ENCODE assay signal across 19 mouse cellular contexts in genomic region chr14:78132368-78133052, GRCm38 (mm10). TPM values are rescaled to one million over a fixed set of nuclear protein-coding genes. Genes with fewer than 3 reads are reported as not detected.
DNase-seq lines count a peak whose midpoint lies in the region; ATAC-seq lines count a peak whose summit lies in the region.
"Had no signal": no experiment of that assay in that cellular context is flagged by ENCODE, and none has a peak within 500 bp of the region (broad histone marks: within the 10 kb centered on the region; RNA-seq: fewer than 3 reads in every experiment).

No protein-coding gene starts in this region.

- H3K27ac ChIP-seq in midbrain, embryonic 11.5 days (ENCODE audit: low read depth, low read length): no peak overlapping the region
- no peak overlapping the region for H3K27ac ChIP-seq in midbrain, embryonic 10.5 days (replicated peaks)
- H3K27ac ChIP-seq in forebrain, embryonic 14.5 days (ENCODE audit: low read depth, low read length): no peak overlapping the region
- H3K27ac ChIP-seq in hindbrain, embryonic 15.5 days (replicated peaks): no peak overlapping the region
- no peak overlapping the region for H3K27ac ChIP-seq in neural tube, embryonic 14.5 days (ENCODE audit: low read depth, low read length)
- H3K27ac ChIP-seq in kidney, embryonic 14.5 days (ENCODE audit: low read depth, low read length): no peak overlapping the region
- H3K27ac ChIP-seq: gastrocnemius, adult 2 months had no signal

- H3K9ac ChIP-seq in midbrain, embryonic 11.5 days (ENCODE audit: low read length): no peak overlapping the region
- H3K9ac ChIP-seq in forebrain, embryonic 14.5 days (ENCODE audit: low read length): no peak overlapping the region
- H3K9ac ChIP-seq in hindbrain, embryonic 15.5 days: no peak overlapping the region
- no peak overlapping the region for H3K9ac ChIP-seq in neural tube, embryonic 14.5 days (replicated peaks; ENCODE audit: low read depth, low read length)
- H3K9ac ChIP-seq in kidney, embryonic 14.5 days (ENCODE audit: low read depth, low read length): no peak overlapping the region
- H3K9ac ChIP-seq: lung, embryonic 14.5 days had no signal

- H3K4me3 ChIP-seq in midbrain, embryonic 11.5 days (ENCODE audit: low read depth, low read length): no peak overlapping the region
- no peak overlapping the region for H3K4me3 ChIP-seq in midbrain, embryonic 10.5 days
- no peak overlapping the region for H3K4me3 ChIP-seq in forebrain, embryonic 14.5 days (ENCODE audit: low read depth, low read length)
- H3K4me3 ChIP-seq in hindbrain, embryonic 15.5 days: no peak overlapping the region
- H3K4me3 ChIP-seq in neural tube, embryonic 14.5 days (ENCODE audit: low read depth, low read length): no peak overlapping the region
- no peak overlapping the region for H3K4me3 ChIP-seq in kidney, embryonic 14.5 days (ENCODE audit: low read length)
- H3K4me3 ChIP-seq: erythroblast, embryonic 14.5 days; gastrocnemius, adult 2 months had no signal

- H3K4me2 ChIP-seq in midbrain, embryonic 11.5 days: no peak overlapping the region
- H3K4me2 ChIP-seq in forebrain, embryonic 14.5 days (ENCODE audit: low read length): no peak overlapping the region
- no peak overlapping the region for H3K4me2 ChIP-seq in hindbrain, embryonic 15.5 days
- H3K4me2 ChIP-seq in neural tube, embryonic 14.5 days (ENCODE audit: low read depth, low read length): no peak overlapping the region
- no peak overlapping the region for H3K4me2 ChIP-seq in kidney, embryonic 14.5 days (replicated peaks; ENCODE audit: low read depth, low read length)
- H3K4me2 ChIP-seq: lung, embryonic 14.5 days had no signal

- H3K9me3 ChIP-seq in midbrain, embryonic 11.5 days (ENCODE audit: control insufficient read depth, low read length): peaks cover 3% of the 10 kb centered on the region; the same call in 1 of the 2 replicates
- H3K9me3 ChIP-seq in midbrain, embryonic 10.5 days (replicated peaks): no peaks in the 10 kb centered on the region; the same call in 1 of the 2 replicates
- H3K9me3 ChIP-seq in forebrain, embryonic 14.5 days (replicated peaks; ENCODE audit: control insufficient read depth, low read length): no peaks in the 10 kb centered on the region; the same call in 1 of the 2 replicates
- no peaks in the 10 kb centered on the region; the same call in 1 of the 2 replicates for H3K9me3 ChIP-seq in hindbrain, embryonic 15.5 days
- no peaks in the 10 kb centered on the region for H3K9me3 ChIP-seq in neural tube, embryonic 14.5 days (ENCODE audit: control insufficient read depth, low read length)
- H3K9me3 ChIP-seq in kidney, embryonic 14.5 days (ENCODE audit: control insufficient read depth, low read length): 0 out of 2 replicates have a peak, but pooled peaks cover 4% of the 10 kb centered on the region

- WGBS in midbrain, embryonic 11.5 days: 34% methylated on average over 5 of the region's 5 CpGs
- WGBS in midbrain, embryonic 10.5 days: 44% methylated on average over 5 of the region's 5 CpGs
- WGBS in forebrain, embryonic 14.5 days: 1% methylated on average over 5 of the region's 5 CpGs
- 14% methylated on average over 5 of the region's 5 CpGs for WGBS in hindbrain, embryonic 15.5 days
- 20% methylated on average over 5 of the region's 5 CpGs for WGBS in neural tube, embryonic 14.5 days
- WGBS in kidney, embryonic 14.5 days: 58% methylated on average over 5 of the region's 5 CpGs

- H3K36me3 ChIP-seq in midbrain, embryonic 11.5 days (ENCODE audit: control insufficient read depth, insufficient read depth, low read length): no peaks in the 10 kb centered on the region
- no peaks in the 10 kb centered on the region for H3K36me3 ChIP-seq in midbrain, embryonic 10.5 days
- no peaks in the 10 kb centered on the region for H3K36me3 ChIP-seq in forebrain, embryonic 14.5 days (ENCODE audit: control insufficient read depth, insufficient read depth, low read length)
- no peaks in the 10 kb centered on the region for H3K36me3 ChIP-seq in hindbrain, embryonic 15.5 days
- no peaks in the 10 kb centered on the region for H3K36me3 ChIP-seq in neural tube, embryonic 14.5 days (ENCODE audit: control insufficient read depth, insufficient read depth, low read length)
- no peaks in the 10 kb centered on the region for H3K36me3 ChIP-seq in kidney, embryonic 14.5 days (ENCODE audit: control insufficient read depth, insufficient read depth, low read length)

- no peak for ATAC-seq in midbrain, embryonic 11.5 days (ENCODE audit: low FRiP score)
- peak; percentile 94 for ATAC-seq in forebrain, embryonic 14.5 days
- peak; percentile 85 for ATAC-seq in hindbrain, embryonic 15.5 days (ENCODE audit: low FRiP score, low read depth)
- 0 out of 2 replicates have a peak, but pooled peaks have one; percentile 31 for ATAC-seq in neural tube, embryonic 14.5 days (ENCODE audit: low read depth)
- ATAC-seq in kidney, embryonic 14.5 days (ENCODE audit: low FRiP score, low TSS enrichment): no peak
- ATAC-seq: activated CD4-positive, CD25-positive, alpha-beta regulatory T cell, adult 4 months; CD4-positive, CD25-positive, alpha-beta regulatory T cell, adult 4 months; intestine, postnatal 0 days had no signal

- H3K27me3 ChIP-seq in midbrain, embryonic 11.5 days (ENCODE audit: control insufficient read depth, insufficient read depth, low read length): no peaks in the 10 kb centered on the region
- no peaks in the 10 kb centered on the region for H3K27me3 ChIP-seq in midbrain, embryonic 10.5 days (ENCODE audit: low read depth, poor library complexity, severe bottlenecking)
- H3K27me3 ChIP-seq in forebrain, embryonic 14.5 days (replicated peaks; ENCODE audit: control insufficient read depth, insufficient read depth, low read length): no peaks in the 10 kb centered on the region
- H3K27me3 ChIP-seq in hindbrain, embryonic 15.5 days: no peaks in the 10 kb centered on the region
- H3K27me3 ChIP-seq in neural tube, embryonic 14.5 days (ENCODE audit: control insufficient read depth, insufficient read depth, low read length): no peaks in the 10 kb centered on the region
- no peaks in the 10 kb centered on the region for H3K27me3 ChIP-seq in kidney, embryonic 14.5 days (ENCODE audit: control insufficient read depth, insufficient read depth, low read length)

- H3K4me1 ChIP-seq in midbrain, embryonic 11.5 days (ENCODE audit: control insufficient read depth, insufficient read depth, low read length): no peaks in the 10 kb centered on the region
- peaks cover 4% of the 10 kb centered on the region; the same call in 1 of the 2 replicates for H3K4me1 ChIP-seq in midbrain, embryonic 10.5 days
- H3K4me1 ChIP-seq in forebrain, embryonic 14.5 days (ENCODE audit: control insufficient read depth, insufficient read depth, low read length): peaks cover 4% of the 10 kb centered on the region
- peaks cover 8% of the 10 kb centered on the region for H3K4me1 ChIP-seq in hindbrain, embryonic 15.5 days (replicated peaks)
- peaks cover 4% of the 10 kb centered on the region; the same call in 1 of the 2 replicates for H3K4me1 ChIP-seq in neural tube, embryonic 14.5 days (ENCODE audit: control insufficient read depth, insufficient read depth, low read length)
- H3K4me1 ChIP-seq in kidney, embryonic 14.5 days (ENCODE audit: control insufficient read depth, insufficient read depth, low read length): no peaks in the 10 kb centered on the region

- DNase-seq in midbrain, embryonic 11.5 days (ENCODE audit: low spot score, missing footprints): peak; percentile 81
- no peak for DNase-seq in midbrain, embryonic 10.5 days (ENCODE audit: low spot score)
- DNase-seq in forebrain, embryonic 14.5 days (ENCODE audit: low spot score): peak; percentile 88
- no peak for DNase-seq in MN1 (ENCODE audit: low spot score)
- DNase-seq: cerebellum, adult 11-12 months; gastrocnemius, adult 2 months; heart, adult 18-20 months; heart, postnatal 14 days; kidney, postnatal 14 days; lung, embryonic 14.5 days had no signal

RNA-seq across cellular contexts. Expression of gene Fam216b, which starts 43.7 kb away (rescaled TPM):
- not detected in 2 replicates for polyA plus RNA-seq in midbrain, embryonic 11.5 days (2014; fragmentation: Nextera tagmentation; extraction: Ambion mirVana)
- not detected in 2 replicates for polyA plus RNA-seq in midbrain, embryonic 10.5 days (2016; fragmentation: Nextera tagmentation; extraction: Ambion mirVana)
- polyA plus RNA-seq in forebrain, embryonic 14.5 days (2014; fragmentation: Nextera tagmentation; extraction: Ambion mirVana): 0.44 and 0.49 TPM in 2 replicates
- 0.83 and 1.2 TPM in 2 replicates for polyA plus RNA-seq in hindbrain, embryonic 15.5 days (2015; fragmentation: Nextera tagmentation; extraction: Ambion mirVana)
- polyA plus RNA-seq in neural tube, embryonic 14.5 days (2014; fragmentation: Nextera tagmentation; extraction: Ambion mirVana): 0.35 and 0.72 TPM in 2 replicates
- not detected in 2 replicates for polyA plus RNA-seq in kidney, embryonic 14.5 days (2014; fragmentation: Nextera tagmentation; extraction: Ambion mirVana)
- polyA plus RNA-seq: activated CD4-positive, CD25-positive, alpha-beta regulatory T cell, adult 4 months; CD4-positive, CD25-positive, alpha-beta regulatory T cell, adult 4 months; erythroblast, embryonic 14.5 days; liver, adult 2 months; lung, embryonic 14.5 days; neural tube, embryonic 11.5 days had no signal

Comparison
In these comparisons a context has a peak if more than half of its experiments do, and no peak if none do; other contexts are left out.
1. DNase-seq: peak in midbrain, embryonic 11.5 days (single experiment) and forebrain, embryonic 14.5 days (single experiment); none in midbrain, embryonic 10.5 days (single experiment) and MN1 (single experiment).
2. ATAC-seq: peak in forebrain, embryonic 14.5 days (single experiment), hindbrain, embryonic 15.5 days (single experiment) and neural tube, embryonic 14.5 days (single experiment); none in midbrain, embryonic 11.5 days (single experiment) and kidney, embryonic 14.5 days (single experiment).